Mouse (Mus musculus) kidney, postnatal 10 days (tissue): Measurements from ENCODE around the gene Fam163b.

Experiments used
- DNase-seq: peaks from one replicate; pipeline ENCODE4 v3.0.0; 2021; ENCODE audit warnings: mixed read lengths

The Fam163b gene

GRCm38 (mm10) chr2:27128990-27129389, 13.3 kb downstream of the Fam163b start:
- no peak for DNase-seq

DNA sequence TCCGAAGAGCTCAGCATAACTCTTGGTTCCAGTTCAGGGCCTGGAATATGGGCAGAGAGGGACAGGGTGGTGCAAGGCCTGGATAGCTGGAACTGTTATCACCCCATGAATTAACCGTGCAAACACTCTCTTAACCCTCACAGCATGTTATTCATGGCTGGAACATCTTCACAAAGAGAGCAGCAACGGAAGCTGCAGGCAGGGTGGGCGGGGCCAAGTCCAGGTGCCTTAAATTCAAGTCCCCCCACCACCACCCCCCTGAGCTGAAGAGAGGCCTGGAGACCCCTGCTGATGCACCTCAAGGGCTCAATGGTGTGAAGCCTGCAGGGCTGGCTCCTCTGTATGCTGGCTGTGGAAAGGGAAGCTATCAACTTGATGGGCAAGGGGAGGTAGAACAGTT, 15.8 kb downstream of the Fam163b start:
- no peak for DNase-seq

- peak; percentile 69 for DNase-seq
Observed at GRCm38 (mm10) chr2:27125979-27126378, 16.3 kb downstream of the Fam163b start.

GRCm38 (mm10) chr2:27123121-27123520, 19.2 kb downstream of the Fam163b start:
- no peak for DNase-seq

DNA sequence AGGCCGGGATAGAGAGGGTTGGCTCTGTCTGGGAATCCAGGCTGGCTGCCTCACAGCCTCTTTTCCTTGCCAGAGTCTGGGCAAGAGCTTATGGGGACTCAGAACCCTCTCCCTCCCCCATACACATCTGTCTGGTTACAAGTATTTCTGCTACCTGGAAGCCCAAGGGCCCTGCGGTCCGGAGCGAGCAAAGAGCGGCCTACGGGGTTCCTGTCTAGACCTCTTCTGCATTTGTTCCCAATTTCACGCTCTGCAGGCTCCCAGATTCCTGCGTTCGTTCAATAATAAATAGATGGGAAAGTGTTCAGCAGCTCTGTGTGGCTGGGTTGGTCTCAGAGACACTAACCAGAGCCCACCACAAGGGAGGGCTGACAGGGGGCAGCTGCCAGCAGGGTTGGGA, 19.7 kb downstream of the Fam163b start:
- DNase-seq = no peak

DNA sequence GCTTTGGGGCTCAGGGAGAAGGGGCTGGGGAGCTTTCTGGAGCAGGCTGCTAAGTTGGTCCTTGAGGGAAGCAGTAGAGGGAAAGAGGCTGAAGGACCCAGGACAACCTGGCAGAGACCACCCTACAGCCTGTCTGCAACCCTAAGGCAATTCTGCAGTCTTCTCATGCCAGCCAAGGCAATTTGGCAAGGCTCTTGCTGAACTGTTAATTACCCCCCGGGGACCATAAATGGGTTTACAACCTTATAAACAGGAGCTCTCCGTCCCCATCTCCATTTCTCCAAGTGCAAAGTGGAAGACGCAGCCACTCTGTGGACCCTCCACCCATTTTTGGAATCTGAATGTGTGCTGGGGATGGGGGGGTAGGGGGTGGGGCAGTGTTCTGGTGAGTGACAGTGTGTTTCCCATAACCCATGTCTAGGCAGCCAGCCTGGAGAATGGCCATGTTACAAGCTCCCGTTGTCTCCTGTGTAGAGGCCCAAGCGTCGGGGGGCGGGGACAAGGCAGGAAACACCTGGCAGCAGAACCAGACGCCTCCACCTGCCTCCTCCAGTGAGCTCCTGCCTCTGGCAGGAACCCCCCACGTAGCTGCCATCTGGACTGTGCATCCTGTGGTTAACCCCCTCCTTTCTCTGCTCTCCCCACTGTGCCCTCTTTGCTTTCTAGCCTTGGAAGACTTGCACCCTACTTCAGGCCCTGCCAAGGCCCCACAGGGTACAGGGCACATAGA, 20.5 kb downstream of the Fam163b start:
- DNase-seq = peak; percentile 57

GRCm38 (mm10) chr2:27120241-27120641, 22.1 kb downstream of the Fam163b start:
- DNase-seq = peak; percentile 41

DNA sequence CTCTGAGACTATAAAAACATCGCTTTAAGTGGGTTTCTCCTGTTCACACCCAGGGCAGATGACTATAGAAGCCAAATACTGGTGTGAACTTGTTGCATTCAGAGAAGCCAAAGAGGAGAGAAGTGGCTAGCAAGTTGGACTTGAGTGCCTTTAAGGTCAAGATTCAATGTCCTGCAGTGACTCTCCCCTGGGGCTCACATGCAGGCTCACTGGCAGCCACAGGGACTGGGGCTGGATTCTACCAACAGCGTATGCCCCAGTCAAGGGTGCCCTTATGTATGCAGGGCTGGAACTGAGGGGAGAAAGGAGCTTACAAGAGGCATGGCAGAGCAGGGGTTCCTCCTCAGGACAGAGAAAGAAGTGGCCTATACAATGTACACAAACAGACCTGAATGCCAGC, 22.5 kb downstream of the Fam163b start:
- no peak for DNase-seq

DNA sequence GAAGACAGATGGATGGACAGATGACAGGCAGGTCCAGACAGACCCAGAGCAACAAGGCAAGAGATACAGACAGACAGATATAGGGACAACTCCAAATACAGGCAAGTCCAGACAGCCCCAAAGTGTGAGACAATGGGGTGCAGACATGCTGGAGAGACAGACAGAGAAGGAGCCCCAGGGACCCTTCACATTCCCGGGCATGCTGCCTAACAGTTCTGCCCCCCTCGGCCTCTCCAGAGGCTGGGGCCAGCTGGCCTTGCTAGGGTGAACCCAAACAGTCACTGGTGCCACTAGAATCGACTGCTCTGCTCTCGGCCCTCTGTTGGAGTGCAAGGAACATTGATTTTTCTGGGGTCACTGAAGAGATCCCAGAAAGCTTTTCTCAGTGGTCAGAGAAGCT, 23.8 kb downstream of the Fam163b start:
- DNase-seq = no peak

DNA sequence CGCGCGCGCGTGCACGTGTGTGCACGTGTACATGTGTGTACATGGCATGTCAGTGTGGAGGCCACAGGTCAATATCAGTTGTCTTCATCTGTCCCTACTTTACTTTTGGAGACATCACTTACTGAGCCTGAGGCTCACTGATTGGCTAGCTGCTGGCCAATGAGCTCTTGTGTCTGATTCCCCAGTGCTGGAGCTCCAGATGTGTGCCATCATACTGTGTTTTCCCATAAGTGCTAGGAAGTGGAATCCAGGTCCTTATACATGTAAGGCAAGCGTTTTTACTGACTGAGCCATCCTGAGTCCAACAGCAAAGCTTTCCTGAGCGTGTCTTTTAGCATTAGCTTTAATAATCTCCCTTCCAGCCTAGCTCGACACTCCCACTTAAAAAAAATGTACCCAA, 28.1 kb downstream of the Fam163b start:
- no peak for DNase-seq

- no peak for DNase-seq
Observed at GRCm38 (mm10) chr2:27112585-27112984, 29.7 kb downstream of the Fam163b start.

- DNase-seq = no peak
Observed at GRCm38 (mm10) chr2:27109052-27109451, 33.2 kb downstream of the Fam163b start.

DNA sequence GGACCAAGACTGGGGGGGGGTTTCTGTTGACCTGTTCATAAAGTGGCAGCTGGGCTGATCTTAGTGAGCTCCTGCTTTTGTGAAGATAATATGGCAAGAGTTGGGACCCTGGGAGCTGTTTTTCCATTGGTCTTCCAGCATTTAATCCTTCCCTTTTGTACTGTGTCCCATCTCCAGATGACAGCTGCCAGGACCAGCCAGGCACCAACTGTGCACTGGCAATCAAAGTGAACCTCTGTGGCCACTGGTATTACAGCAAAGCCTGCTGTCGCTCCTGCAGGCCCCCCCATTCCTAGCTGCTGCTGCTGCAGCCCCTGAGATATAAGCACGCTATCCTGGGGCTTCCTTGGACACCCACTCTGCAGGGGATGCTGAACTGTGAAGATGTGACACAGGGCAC, 34.1 kb downstream of the Fam163b start:
- no peak for DNase-seq

DNA sequence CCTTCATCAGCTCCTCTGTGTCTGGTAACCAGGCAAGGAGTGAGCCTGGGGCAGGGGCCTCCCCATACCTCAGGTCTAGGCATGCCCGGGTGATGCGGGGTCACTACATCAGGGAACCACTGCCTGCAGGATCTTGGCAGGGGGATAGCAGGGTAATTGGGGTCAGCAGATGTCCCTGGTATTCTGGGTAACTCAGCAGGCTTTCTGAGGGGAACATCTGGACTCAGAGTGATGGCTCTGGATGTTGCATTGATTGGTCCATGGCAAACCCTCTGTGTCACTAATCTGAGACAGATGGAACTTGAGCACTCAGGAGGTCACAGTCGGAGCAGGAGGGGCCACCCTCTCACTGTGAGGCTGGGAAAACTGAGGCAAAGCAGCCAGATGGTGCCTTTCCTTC, 35.5 kb downstream of the Fam163b start:
- DNase-seq = no peak

DNA sequence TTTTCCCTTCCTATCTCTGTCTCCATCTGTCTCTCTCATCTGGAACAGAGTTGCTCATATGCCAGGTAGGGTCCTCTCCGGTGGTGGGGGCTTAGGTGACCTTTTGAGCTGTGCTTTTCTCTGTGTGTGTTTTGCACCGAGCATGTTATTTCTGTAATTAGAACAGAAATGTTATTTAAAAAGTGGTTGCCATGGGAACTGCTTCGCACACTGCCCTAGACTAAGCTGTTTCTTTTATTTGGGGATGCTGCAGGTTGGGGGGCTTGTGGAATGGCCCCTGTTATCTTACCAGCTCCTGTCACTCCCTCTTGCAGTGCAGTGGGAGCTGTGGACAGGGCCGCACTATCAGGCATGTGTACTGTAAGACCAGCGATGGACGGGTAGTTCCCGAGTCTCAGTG, 38.7 kb downstream of the Fam163b start:
- DNase-seq = no peak

GRCm38 (mm10) chr2:27097776-27098175, 44.5 kb downstream of the Fam163b start:
- DNase-seq = peak; percentile 77

- no peak for DNase-seq
Observed at GRCm38 (mm10) chr2:27097241-27097656, 45.0 kb downstream of the Fam163b start.

DNA sequence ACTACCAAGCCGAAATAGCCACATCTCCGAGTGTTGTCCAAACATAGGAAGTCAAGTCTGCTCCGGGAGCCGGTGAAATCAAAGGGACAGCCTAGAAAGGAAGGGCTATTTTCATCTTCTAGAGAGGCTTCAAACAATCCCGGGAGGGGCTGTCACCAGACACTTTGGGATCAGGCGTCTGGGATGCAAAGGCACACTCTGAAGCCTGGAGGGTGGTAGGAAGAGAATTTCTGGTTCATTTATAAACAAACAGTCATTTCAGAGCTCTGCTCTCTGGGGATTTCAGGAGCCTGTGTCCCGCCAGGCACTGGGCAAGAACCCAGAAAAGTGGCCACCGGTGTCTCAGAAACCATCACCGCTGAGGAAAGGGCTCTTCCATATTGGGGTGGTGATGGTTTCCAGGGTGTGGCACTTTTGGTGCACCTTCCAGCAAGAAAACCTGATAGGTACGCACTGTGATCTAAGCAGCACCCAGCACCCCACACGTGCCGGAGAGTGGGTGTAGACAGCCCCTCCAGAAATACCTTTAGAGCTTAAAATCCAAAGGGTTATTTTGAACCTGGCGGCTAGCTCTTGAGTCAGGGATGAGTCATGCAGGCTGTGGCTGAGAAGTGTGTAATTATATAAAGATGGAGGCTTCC, 45.8 kb downstream of the Fam163b start:
- peak; percentile 36 for DNase-seq

DNA sequence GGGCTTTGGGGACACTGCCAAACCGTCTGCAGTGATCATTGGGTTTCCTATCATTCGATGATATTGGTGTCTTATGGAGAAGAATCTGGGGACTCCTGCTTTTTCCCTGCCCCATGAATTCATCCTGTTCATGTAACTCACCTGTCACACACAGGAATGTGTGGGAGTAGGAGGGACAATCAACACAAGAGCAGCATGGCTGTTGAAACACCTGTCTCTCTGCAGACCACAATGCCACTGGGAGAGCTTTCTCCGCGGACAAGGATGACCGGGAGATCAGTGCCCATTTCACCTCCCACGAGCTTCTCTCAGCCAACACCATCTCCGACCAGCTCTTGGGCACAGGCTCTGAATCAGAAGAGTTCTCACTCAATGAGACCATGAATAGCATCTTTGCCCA, 47.1 kb downstream of the Fam163b start:
- DNase-seq = no peak

GRCm38 (mm10) chr2:27089238-27089637, 53.1 kb downstream of the Fam163b start:
- no peak for DNase-seq

GRCm38 (mm10) chr2:27088700-27089099, 53.6 kb downstream of the Fam163b start:
- no peak for DNase-seq

DNA sequence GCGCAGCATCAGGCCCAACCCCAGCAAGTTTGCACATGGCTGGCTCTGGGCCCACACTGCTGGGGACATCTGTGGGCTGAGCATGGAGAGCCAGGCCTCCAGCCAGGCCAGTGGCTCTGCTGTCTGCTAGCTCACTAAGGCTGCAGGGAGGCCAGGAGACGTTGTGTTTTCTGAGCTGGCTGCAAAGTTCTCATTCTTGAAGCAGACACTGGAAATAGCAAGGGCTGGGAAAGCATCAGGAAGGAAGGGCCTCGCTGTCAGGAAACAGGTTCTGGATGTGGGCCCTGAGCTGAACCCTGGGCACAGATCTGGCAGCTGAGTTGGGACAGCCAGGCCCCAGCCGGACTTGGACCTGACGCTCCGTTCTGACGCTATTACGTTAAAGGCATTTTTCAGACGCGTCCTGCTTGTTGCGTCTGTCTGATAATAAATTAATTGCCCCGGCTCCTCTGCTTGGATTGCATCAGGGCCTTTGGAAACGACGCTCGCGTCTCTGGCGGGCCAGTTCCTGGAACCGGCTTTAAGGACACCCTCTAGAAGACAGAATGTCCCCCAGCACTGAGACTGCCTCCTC, 54.1 kb downstream of the Fam163b start:
- peak; percentile 90 for DNase-seq

DNA sequence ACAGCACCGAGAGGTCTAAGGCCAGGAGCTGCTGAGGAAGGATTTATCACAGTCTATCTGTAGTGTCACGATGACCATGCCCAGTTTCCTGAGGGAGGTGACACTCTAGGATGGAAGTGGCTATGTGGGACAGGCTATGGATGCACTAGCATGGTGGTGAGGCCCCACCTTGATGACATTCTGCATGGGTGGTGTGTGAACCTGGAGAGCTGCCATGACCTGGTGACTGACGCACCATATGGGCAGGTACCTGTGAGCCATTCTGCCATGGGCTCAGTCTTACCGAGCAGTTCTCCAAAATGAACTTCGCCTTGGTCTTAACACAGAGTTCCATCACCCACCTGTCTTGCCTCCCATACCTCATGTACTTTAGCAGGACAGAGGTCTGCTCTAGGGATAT, 54.7 kb downstream of the Fam163b start:
- no peak for DNase-seq

DNA sequence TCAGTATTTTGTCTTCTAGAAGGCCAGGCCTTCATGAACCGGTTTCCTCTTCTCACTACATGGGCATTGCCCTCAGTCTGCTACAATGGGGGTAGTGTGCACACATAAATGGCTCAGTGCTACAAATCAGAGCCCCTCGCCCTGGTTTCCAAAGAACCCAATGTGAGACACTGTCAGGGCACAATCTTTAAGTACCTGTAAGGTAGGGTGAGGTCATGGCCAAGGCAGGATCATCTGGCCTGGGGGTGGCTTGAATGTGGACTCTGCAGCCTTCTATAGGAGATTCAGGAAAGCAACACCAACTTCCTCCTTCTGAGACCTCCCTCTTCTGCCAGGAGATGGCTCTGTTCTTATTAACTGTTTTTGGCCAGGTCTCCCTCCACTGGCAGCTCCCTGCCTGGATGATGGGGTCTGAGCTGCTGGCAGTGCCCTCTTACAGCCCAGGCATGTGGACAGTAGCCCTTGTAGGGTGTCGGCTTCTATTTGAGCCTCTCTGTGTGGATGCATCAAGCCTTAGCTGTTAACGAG, 55.7 kb downstream of the Fam163b start:
- no peak for DNase-seq
